Mouse (Mus musculus): ENCODE measurements around the gene Flt3l.
"Not testable (repeated sequence)": the region's sequence is repeated elsewhere in the genome, so short reads cannot be mapped to it uniquely, and the experiment has no call there.

The Flt3l gene

GRCm38 (mm10) chr7:45135993-45136567, at the start of gene Flt3l, which contains the start of gene Gm45713:
Flt3l (minus strand) TSS chr7:45136432.
Gm45713 (minus strand) TSS chr7:45136231.
- DNase-seq (ENCODE audit: low read depth, low spot score), result peak; percentile 94

GRCm38 (mm10) chr7:45185921-45186320, 49.7 kb upstream of the Flt3l start:
- DNase-seq (ENCODE audit: low read depth, low spot score), result no peak

GRCm38 (mm10) chr7:45183672-45184071, 47.4 kb upstream of the Flt3l start:
- DNase-seq (ENCODE audit: low read depth, low spot score), result no peak

- DNase-seq (ENCODE audit: low read depth, low spot score), result peak; percentile 36
These were observed 46.4 kb upstream of the Flt3l start for GRCm38 (mm10) chr7:45182606-45183005.

- peak; percentile 89 for DNase-seq (ENCODE audit: low read depth, low spot score)
These were observed 46.0 kb upstream of the Flt3l start for GRCm38 (mm10) chr7:45182199-45182601.

- no peak for DNase-seq (ENCODE audit: low read depth, low spot score)
These were observed 45.3 kb upstream of the Flt3l start for GRCm38 (mm10) chr7:45181540-45181939.

- DNase-seq (ENCODE audit: low read depth, low spot score), result no peak
These were observed 44.8 kb upstream of the Flt3l start, which contains the start of gene Pth2 for GRCm38 (mm10) chr7:45180896-45181477. Pth2 (plus strand) TSS chr7:45180995.

GRCm38 (mm10) chr7:45179469-45179868, 43.2 kb upstream of the Flt3l start, which contains the start of gene Gfy:
Gfy (minus strand) TSS chr7:45179569.
- no peak for DNase-seq (ENCODE audit: low read depth, low spot score)

GRCm38 (mm10) chr7:45178550-45178949, 42.3 kb upstream of the Flt3l start:
- DNase-seq (ENCODE audit: low read depth, low spot score), result no peak

GRCm38 (mm10) chr7:45176356-45176755, 40.1 kb upstream of the Flt3l start:
- no peak for DNase-seq (ENCODE audit: low read depth, low spot score)

GRCm38 (mm10) chr7:45175929-45176328, 39.7 kb upstream of the Flt3l start:
- no peak for DNase-seq (ENCODE audit: low read depth, low spot score)

- no peak for DNase-seq (ENCODE audit: low read depth, low spot score)
These were observed 39.2 kb upstream of the Flt3l start for GRCm38 (mm10) chr7:45175398-45175797.

GRCm38 (mm10) chr7:45174567-45175280, 38.5 kb upstream of the Flt3l start:
- no peak for DNase-seq (ENCODE audit: low read depth, low spot score)

- DNase-seq (ENCODE audit: low read depth, low spot score), result not testable (repeated sequence)
These were observed 37.5 kb upstream of the Flt3l start for GRCm38 (mm10) chr7:45173772-45174171.

- no peak for DNase-seq (ENCODE audit: low read depth, low spot score)
These were observed 36.7 kb upstream of the Flt3l start for GRCm38 (mm10) chr7:45172974-45173373.

- no peak for DNase-seq (ENCODE audit: low read depth, low spot score)
These were observed 33.3 kb upstream of the Flt3l start for GRCm38 (mm10) chr7:45169495-45169894.

- no peak for DNase-seq (ENCODE audit: low read depth, low spot score)
These were observed 32.4 kb upstream of the Flt3l start for GRCm38 (mm10) chr7:45168656-45169055.

GRCm38 (mm10) chr7:45167761-45168445, 31.7 kb upstream of the Flt3l start:
- DNase-seq (ENCODE audit: low read depth, low spot score), result no peak

- no peak for DNase-seq (ENCODE audit: low read depth, low spot score)
These were observed 30.7 kb upstream of the Flt3l start for GRCm38 (mm10) chr7:45166950-45167401.

GRCm38 (mm10) chr7:45165701-45166100, 29.5 kb upstream of the Flt3l start:
- no peak for DNase-seq (ENCODE audit: low read depth, low spot score)

- DNase-seq (ENCODE audit: low read depth, low spot score), result no peak
These were observed 28.6 kb upstream of the Flt3l start for GRCm38 (mm10) chr7:45164833-45165232.

Measured in skeletal muscle tissue, adult 2 months (tissue).